Mouse (Mus musculus) adrenal gland, adult 2 months (tissue): Measurements from ENCODE around the gene Kif1c. TPM values are rescaled to one million over a fixed set of nuclear protein-coding genes. Genes with fewer than 3 reads are reported as not detected.
A peak's percentile ranks its signal among the peaks of the same experiment; 100 is the strongest.

Experiments used
- DNase-seq: peaks from one replicate; pipeline ENCODE4 v3.0.0; 2021
- long read RNA-seq: library from polyadenylated mRNA; stranded (forward); transcript quantifications from one replicate; pipeline ENCODE4 v2.0.0, GENCODE M21; 2021
- polyA plus RNA-seq: library from polyadenylated mRNA; depleted of rRNA; stranded (reverse); fragments of >200 nt; gene quantifications from 2 replicates; pipeline ENCODE4 v1.2.3, GENCODE M21; 2012; rRNA removed
- total RNA-seq, 2 experiments: library from RNA; stranded (reverse); gene quantifications; 2 replicates each; pipeline ENCODE4 v1.2.3; 2021

Gene Kif1c
- total RNA-seq = 100 to 1,000 TPM; 184 to 214 TPM
- polyA plus RNA-seq = 71.5 and 79.5 TPM in 2 replicates
- long read RNA-seq, partial matches to known transcripts = 0 of 5 reads
- long read RNA-seq, other reads (novel, unspliced or antisense) = 5 of 5 reads

DNA sequence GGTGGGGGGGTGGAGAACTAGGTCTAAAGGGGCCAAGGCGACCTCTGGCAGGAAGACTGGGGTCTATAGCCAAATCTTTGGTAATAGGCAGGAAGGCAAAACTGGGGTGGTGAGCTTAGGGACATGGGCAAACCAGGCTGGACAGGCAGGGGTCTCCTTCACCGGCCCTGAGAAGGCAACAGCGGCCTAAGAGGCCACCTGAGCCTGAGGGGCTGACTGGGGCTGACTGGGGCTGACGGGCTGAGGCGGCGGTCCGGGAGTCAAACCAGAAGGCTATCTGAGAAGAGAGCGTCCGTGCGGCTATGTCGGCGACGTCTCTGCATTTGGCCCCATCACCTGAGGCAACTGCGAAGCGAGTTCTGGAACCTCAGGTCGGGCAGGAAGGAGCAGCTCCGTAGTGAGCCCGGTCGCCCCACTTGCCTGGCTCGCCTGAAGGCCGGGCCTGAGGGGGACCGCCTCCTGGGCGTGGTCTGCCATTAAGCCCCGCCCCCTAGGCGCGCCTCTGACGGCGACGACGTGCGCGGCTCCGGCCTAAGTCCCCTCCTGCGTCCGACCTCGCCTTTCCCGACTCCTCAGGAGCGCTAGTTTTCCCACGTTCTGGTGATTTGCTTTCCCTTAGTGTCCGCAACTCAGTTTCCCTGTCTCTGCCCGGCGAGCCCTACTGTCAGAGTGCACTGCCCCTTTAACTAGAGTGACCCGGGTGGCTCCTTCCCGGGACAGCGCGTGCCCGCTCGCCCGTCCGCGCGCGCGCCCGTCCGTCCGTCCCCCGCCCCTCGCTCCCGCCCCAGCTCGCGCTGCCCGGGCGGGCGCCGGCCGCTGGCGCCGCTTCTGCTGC, at the start of gene Kif1c, which contains the start of gene Inca1:
TSS of gene Kif1c (plus strand) at position 827 of the 835 bp plus-strand sequence.
TSS of gene Inca1 (minus strand) at position 434 of the 835 bp plus-strand sequence.
- peak; percentile 98 for DNase-seq

DNA sequence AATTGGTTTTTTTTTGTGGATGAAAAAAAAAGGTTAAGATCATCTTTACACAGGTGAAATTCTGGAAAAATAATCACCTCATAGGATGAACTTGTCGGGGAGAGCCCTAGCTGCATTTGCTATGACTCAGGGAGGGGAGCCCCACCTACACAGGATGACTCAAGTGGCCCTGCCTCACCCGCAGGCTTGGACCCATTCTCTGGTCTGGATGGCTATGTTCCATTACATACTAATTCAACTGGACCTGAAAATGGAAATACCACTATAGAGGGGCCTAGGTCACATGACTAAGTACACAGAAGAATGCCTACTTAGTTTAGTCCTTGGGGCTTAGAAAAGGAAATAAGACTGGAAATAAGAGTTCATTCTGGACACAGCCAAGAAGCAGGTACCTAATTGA, 49.0 kb upstream of the Kif1c start:
- peak; percentile 84 for DNase-seq

DNA sequence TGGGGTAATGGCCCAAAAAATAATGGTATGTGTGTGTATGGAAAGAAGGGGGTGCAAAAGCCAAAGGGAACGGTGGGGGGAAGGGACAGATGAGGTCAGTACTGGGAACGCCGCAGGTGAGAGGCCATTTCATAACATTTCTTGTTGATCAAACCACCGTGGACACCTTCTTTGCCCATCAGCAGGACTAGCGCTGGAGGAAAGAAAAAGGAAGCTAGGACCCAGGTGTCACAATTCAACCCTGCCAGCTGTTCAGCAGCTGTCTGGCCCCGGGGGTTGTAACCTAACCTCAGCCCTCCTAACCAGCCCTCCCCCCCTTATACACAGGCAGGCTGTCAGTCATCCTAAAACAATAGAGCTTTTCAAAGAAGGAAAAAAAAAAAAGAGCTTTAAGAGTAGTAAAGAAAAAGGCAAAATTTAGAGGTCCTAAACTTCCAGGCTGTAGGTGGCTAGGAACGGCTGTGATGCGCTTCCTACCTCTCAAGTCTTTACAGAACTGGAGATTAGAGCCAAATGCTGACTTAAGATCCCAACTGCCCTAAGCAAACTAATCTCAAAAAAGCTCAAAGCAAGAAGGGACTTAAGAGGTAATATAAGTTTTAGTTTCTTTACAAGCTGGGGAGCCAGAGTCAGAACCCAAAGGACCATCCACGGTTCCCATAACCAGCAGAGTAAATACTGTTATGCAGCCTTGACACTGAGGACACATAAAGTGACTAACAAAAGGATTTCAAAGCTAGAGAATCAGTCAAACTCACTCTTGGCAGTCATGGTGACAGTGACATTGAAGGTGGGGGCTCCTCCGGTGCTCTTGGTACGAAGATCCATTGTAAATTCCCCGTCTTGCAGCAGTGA, 48.1 kb upstream of the Kif1c start:
- DNase-seq = peak; percentile 65

DNA sequence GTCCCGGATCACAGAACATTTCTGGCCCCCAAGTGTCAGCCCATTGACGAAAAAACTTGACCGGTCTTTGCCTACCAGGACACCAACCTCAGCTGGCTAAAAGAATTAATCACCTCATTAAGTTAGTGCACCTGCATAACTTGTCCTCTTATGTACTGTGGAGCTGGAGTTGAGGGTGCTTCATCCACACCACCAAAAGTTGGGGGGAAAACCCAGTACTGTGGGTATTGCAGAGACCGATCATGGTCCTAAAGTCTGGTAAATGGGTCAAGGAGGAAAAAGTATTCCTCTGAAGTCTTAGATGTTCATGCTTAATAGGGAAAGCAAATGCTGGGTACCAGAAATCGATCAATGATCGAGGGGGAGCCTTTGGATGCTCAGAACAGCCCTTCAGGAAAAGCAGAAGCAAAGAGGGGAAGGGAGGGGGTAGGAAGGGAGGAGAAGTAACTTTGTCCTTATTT, 47.4 kb upstream of the Kif1c start:
- DNase-seq = no peak

DNA sequence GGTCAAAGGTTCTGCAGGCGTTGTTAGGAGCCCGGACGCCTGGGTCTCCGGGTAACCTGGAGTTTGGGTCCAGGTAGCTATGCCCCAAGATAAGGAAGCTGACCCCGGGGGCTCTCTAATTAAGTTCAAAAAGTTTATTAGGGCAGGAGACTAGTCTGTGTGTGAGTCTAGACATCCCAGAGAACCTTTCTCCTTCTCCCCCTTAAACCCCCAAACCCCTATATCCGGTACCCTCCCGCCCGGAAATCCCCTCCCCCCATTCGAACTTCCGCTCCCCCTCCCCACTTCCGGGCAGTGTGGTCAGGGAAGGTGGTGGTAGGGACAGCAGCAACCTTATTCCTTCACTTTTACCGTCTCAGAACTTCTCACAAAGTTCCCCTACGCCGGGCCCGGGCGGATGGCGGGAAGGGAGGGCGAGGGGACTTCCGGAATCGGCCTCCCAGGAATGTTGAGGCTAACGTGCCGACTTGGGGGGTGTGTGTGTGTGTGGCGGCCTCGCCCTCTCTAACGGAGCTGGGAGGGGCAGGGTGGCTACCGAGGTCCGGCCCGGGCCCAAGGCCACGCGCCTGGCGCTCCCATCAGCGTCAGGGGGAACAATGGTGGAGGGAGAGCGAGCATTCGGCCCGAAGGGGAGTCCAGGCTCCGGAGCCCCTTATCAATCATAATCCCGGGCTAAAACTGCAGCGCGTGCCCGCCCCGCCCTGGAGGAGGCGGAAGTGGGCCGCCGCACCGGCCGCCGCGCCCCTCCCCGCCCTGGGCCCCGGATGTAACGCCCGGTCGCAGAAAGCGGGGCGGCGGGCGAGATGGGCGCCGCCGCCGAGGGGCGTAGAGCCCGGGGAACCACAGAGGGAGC, 46.8 kb upstream of the Kif1c start:
- DNase-seq = peak; percentile 84

DNA sequence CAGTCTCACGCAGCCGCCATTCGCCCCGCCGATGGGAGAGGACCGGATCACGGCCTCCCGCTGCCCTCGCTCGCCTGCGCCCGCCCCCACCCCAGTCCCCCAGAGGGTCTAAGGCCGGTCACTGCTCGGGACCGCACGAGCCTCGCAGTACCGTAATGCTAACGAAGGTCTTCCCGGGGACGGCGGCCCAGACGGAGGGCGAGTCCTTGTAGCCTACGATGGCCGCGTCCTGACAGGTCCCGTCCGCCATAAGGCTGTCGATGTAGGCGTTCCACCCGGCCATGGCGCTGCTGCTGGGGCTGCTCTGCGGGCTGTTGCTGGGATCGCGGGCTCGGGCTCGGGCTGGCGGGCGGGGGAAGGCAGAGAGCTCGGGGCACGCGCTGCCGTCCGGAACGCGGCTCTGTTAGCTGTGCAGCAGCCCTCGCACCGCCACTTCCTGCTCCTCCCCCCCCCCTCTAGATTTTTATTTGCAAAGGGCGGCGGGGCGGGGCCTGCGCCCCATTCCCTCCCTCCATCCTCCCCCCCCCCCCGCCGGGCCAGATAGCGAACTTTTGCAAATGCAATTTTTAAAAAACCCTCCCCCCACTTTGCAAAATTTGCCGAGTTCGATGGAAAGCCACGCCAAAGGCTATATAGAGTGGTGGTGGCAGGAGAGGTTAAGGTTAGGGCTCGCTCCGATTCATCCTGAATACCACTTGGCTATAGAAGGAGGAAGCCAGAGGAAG, 46.0 kb upstream of the Kif1c start, which contains the start of gene Pfn1:
TSS of gene Pfn1 (minus strand) at position 447 of the 725 bp plus-strand sequence.
- peak; percentile 87 for DNase-seq

DNA sequence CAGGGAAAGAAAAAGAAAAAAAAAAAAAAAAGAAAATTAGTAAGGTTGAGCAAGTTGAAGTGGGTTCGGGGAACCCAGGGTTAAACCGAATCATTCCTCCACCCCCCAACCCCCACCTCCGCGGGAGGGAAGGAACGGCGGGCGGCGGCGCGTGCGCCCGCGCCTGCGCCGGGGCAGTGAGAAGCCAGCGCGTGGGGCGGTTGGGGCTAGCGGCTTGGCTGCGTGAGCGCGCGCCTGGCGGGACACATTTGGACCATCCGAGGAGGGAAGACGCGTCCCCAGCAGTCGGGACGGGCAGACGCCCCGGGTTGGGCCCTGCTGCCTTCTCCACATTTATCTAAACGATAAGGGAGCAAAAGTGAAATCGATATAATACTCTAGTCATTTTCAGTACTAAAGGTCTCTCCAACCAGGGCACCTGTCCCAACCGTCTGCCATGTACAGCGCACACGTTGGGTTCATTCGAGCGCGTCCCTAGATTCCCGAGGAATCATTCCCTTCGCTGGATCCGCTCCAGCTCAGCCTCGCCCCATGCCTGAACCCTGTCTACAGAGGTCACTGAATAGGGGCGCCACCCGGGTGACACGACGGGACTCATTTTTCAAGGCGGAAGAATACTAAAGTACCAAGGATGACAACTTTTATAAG, 45.3 kb upstream of the Kif1c start:
- DNase-seq = peak; percentile 93

DNA sequence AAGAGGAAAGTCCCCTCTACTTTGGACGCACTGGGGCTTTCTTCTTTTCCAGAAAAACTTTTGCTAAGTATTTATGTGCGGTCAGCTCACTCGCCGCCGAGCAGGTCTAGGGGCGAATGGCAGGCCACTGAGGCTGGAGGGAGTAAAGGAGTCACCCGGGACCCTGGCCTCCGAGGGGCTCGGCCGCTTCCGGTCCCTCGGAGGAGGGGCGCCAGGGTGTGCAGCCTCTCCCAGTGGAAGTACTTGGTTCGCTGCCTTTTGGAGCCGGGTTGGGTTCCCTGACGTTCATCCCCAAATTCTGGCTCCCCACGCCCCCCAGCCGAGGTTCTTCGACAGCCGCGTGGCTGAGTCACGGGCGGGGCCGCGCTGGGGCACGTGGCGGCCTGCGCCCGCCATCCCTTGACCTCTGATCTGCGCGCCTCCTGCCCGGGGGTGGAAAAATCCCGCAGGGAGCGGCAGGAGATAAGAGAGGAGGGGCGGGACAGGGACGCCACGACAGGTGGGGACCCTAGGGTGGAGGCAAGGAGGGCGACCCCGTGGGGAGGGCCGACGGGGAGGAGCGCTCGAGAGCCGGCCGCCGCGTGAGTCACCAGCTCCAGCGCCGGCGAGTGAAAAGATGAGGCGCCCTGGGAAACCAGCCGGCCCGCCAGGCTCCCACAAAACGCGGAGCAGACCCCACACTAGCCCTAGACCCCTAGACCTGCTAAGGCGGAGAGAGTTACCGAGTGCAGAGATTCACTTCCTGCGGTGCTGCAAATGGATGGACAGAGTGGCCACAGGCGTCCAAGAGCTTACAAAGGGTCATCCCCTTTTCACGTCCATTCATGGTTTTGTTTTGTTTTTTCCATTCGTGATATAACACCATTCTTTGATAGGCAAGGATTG, 44.5 kb upstream of the Kif1c start:
- peak; percentile 90 for DNase-seq

DNA sequence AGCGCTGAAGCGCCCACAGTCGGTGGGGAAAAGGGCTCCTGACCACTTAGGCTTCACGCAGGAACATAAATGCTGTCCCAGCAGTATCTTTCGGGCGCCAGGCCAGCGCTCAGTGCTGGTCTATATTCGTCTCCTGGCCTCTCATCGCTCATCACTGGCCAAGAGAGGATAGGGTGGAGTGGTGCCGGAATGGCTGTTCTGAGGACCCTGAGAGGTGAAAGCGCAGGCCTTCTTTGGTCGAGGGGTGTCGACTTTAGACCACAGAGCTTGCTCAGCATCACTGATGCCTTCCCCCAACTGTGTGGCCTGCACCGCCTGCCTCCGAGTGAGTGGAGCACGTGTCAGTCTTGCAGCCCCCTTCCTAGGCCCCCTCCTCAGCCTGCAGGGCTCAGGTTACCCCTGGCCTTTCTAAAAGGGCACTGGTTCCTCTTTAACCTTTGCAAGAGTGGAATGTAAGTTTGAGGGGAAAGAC, 43.9 kb upstream of the Kif1c start:
- DNase-seq = peak; percentile 60

DNA sequence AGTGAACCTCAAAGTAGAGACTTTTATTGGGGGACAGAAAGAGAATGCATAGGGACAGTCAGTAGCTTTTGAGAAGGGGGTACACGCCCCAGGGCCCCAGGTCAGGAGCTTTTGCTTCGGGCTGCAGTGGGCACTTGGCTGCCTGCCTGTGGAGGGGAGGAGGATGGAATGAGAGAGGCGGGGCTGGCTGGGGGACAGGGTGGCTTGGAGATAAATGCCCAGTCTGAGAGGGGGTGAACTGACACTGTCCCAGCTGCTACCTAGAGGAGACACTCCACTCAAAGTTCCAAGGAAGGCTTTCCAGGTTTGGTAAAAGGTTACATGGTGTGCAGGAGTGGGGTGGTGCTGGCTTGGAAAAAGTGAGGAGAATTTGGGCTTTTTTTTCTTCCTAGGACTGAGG, 43.4 kb upstream of the Kif1c start, which contains the start of gene Eno3:
TSS of gene Eno3 (plus strand) at position 239 of the 400 bp plus-strand sequence.
- DNase-seq = peak; percentile 43

DNA sequence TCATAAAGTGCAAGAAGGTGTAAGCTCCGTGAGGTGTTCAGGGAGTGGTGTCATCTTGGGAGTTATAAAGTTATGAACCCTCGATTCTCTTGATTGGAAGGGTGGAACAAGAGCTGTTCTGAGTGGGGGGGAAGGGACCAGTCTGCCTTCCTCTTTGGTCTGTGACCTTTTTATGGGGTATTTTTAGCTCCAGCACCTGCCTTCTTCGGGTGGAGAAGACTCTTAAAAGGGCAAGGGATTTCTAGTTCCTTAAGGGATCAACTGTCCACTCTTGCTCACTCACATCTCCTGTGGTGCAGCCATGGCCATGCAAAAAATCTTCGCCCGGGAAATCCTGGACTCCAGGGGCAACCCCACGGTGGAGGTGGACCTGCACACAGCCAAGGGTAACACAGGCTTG, 42.8 kb upstream of the Kif1c start:
- DNase-seq = peak; percentile 2

DNA sequence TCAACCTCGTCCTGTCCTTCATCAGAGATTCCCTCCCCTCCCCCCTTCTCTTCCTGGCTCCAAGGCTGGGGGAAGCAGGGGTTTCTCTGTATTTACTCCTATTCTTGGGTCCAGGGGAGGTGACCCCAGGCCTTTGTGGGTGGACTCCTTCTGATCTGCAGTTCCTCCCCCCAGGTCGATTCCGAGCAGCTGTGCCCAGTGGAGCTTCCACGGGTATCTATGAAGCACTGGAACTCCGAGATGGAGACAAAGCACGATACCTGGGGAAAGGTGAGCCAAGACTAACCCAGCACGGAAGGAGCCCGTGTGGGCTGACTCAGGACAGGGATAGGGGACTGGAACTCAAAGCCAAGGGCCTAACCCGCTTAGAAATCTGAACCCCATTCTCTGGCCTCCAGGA, 42.4 kb upstream of the Kif1c start:
- no peak for DNase-seq

DNA sequence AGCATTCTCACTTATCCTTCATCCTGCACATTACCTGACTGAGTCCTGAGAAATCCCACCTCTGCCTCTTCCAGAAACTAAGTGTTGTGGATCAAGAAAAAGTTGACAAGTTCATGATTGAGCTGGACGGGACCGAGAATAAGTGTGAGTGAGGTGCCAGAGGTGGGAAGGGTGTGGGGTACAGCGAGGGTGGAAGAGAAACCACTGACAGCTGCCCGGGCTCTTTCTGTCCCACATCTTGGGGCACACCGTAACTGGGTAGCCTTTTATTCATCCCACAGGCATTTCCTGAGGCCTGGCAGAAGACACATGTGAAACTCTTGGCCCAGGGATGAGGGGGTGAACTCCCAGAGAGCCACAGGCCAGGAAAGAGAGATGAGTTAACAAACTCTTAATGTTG, 41.8 kb upstream of the Kif1c start:
- no peak for DNase-seq

DNA sequence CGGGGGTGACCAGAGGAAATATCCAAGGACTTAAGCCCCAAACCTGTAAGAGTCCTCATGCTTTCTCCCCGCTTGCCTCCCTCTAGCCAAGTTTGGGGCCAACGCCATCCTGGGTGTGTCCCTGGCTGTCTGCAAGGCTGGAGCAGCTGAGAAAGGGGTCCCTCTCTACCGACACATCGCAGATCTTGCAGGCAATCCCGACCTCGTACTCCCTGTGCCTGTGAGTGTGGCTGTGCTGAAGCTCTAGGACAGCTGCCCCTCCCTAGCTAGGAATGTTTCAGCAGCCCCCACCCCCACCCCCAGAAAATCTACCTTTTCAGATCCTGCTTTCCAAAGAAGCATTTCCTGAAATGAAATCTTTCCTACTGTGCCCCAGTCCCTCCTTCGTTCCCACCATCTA, 41.4 kb upstream of the Kif1c start:
- no peak for DNase-seq

DNA sequence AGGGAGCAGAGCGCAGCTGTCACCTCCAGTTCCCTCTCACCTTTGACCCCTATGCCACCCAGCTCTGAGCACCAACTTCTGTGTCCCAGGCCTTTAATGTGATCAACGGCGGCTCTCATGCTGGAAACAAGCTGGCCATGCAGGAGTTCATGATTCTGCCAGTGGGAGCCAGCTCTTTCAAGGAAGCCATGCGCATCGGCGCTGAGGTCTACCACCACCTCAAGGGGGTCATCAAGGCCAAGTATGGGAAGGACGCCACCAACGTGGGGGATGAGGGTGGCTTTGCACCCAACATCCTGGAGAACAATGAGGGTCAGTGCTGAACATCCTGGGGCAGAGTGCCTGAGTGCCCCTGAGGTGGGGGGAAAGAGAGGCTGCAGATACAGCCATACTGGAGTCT, 39.8 kb upstream of the Kif1c start:
- peak; percentile 3 for DNase-seq

DNA sequence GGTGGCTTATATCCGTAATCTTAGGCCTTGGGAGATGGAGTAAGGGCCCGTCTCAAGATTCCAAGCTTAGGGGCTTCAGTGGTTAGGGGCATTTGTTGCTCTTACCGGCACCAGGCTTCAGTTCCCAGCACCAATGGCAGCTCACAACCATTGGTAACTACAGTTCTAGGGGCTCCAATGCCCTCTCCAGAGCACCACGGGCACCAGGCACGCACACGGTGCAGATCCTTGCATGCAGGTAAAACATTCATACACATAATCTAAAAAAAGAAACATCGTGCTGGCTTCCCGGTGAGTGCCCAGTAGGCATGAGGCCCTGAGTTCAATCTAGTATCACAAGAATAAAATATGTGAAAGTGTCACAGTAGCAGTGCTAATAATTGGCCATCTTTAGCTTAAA, 37.2 kb upstream of the Kif1c start:
- DNase-seq = no peak

DNA sequence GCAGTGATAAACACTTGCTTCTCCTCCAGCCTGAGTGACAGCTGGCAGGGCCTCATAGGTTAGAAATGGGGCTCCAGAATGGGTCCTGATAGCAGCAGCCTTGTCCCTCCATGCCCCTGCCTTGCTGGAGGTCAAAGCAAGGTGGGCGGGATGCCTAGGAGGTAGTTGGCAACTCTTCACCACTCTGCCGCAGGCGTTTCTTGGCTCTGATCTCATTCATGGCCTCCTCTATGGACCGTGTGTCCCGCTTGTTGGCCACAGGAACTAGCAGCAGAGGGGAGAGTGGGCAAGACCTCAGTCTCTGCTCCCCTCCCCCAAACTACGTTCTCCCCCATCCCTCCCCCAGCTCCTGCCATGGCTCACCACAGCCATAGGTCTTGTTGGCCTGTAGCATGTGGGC, 36.4 kb upstream of the Kif1c start:
- no peak for DNase-seq

DNA sequence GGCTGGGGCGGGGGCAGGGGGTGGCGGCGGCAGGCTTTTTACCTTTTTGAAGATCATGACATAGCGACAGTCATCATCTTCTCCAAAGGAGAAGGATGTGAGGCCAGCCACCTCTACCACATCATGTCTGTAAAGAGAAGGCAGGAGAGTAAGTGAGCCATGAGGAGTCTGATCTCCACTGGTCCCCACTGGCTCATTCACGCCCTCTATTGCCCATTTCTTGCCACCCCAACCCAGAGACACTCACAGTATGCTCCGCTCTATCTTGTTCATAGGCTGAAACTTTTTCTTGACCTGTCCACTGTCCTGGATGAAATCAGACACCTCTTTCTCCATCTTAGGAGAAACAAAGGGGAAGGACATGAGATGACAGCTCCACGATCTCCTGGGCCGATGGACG, 35.6 kb upstream of the Kif1c start:
- no peak for DNase-seq

DNA sequence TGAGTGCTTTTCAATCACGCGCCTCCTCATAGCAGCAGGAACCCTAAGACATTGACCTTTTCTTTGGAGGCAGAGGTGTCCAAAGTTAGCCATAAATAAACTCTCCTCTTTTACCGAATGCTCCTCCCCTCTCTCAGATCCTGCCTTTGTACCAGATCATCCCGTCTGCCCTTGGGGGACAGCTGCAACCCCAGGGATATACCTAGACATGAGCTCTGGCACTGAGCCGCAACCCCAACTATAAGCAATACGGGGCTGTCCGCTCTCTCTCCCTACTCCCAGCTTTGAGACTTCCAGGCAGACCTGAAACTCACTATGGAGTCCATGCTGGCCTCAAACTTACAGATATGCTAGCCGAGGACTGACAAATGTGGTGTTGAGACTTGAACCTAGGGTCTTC, 33.7 kb upstream of the Kif1c start:
- no peak for DNase-seq
